Mouse (Mus musculus) heart, postnatal 0 days (tissue): ENCODE results near the gene Fam83f. TPM values are rescaled to one million over a fixed set of nuclear protein-coding genes. Genes with fewer than 3 reads are reported as not detected.

ENCODE experiments used
- ATAC-seq: fragments of 200-750 bp; cut with Nextera tagmentation; 2 replicates; pipeline ENCODE4 v1.8.0; 2017; ENCODE audit warnings: low read depth, moderate number of reproducible peaks, moderate library complexity; ENCODE audit not compliant: insufficient read depth
- DNase-seq: peaks from one replicate; pipeline ENCODE4 v3.0.0-alpha.2; 2016; ENCODE audit warnings: low spot score
- H3K27ac ChIP-seq: fragments of 300-500 bp; sonication (generic); 2 replicates; pipeline ENCODE4 v1.5.1; 2014; ENCODE audit warnings: low read depth, mild to moderate bottlenecking
- H3K27me3 ChIP-seq: fragments of 300-500 bp; sonication (generic); 2 replicates; pipeline ENCODE4 v1.6.1; 2014; ENCODE audit warnings: low read length, mixed read lengths; ENCODE audit not compliant: control insufficient read depth, insufficient read depth
- H3K36me3 ChIP-seq: fragments of 300-500 bp; sonication (generic); replicated peaks from 2 replicates; pipeline ENCODE4 v1.6.1; 2014; ENCODE audit warnings: low read length, mixed read lengths; ENCODE audit not compliant: control insufficient read depth, insufficient read depth
- H3K4me1 ChIP-seq: fragments of 300-500 bp; sonication (generic); 2 replicates; pipeline ENCODE4 v1.6.1; 2014; ENCODE audit warnings: antibody characterized with exemption; ENCODE audit not compliant: control insufficient read depth, insufficient read depth
- H3K4me2 ChIP-seq: fragments of 300-500 bp; sonication (generic); 2 replicates; pipeline ENCODE4 v1.6.1; 2014; ENCODE audit warnings: low read depth, mild to moderate bottlenecking, low read length, moderate library complexity
- H3K4me3 ChIP-seq: fragments of 300-500 bp; sonication (generic); 2 replicates; pipeline ENCODE4 v1.5.1; 2014; ENCODE audit warnings: low read depth, low read length
- H3K9ac ChIP-seq: fragments of 300-500 bp; sonication (generic); replicated peaks from 2 replicates; pipeline ENCODE4 v1.6.1; 2014; ENCODE audit warnings: low read depth, low read length, mixed read lengths
- H3K9me3 ChIP-seq: fragments of 300-500 bp; sonication (generic); replicated peaks from 2 replicates; pipeline ENCODE4 v1.6.1; 2016; ENCODE audit warnings: low read length; ENCODE audit not compliant: control insufficient read depth
- CTCF ChIP-seq: IDR thresholded peaks from 2 replicates; pipeline ENCODE4 v1.5.1; 2016; ENCODE audit warnings: antibody characterized with exemption, control low read depth, low read depth
- EP300 ChIP-seq: IDR thresholded peaks from 2 replicates; pipeline ENCODE4 v1.6.1; 2016; ENCODE audit warnings: antibody characterized with exemption, low read depth
- WGBS: fragments of 180-500 bp; shearing (Covaris S2); extraction: QIAGEN DNeasy Blood & Tissue Kit; methylation state at CpG from one replicate; pipeline ENCODE4 v1.1.7; 2014; 5-methylcytosine and 5-hydroxymethylcytosine counted together
- microRNA-seq: library from miRNA; unstranded; fragments of <30 nt; microRNA quantifications from one replicate; pipeline ENCODE4, GENCODE M21; 2016
- polyA plus RNA-seq: library from polyadenylated mRNA; unstranded; fragments of >200 nt; fragmentation: Nextera tagmentation; extraction: Ambion mirVana; gene quantifications from 2 replicates; pipeline ENCODE4 v1.2.1, GENCODE M21; 2015
- total RNA-seq: library from RNA; depleted of rRNA; stranded (reverse); fragments of >200 nt; gene quantifications from 2 replicates; pipeline ENCODE4 v1.2.3, GENCODE M21; 2014; ENCODE audit warnings: low replicate concordance; rRNA removed

The Fam83f gene
- total and polyA plus RNA-seq, 2 experiments from 2014 or later, result 0.14 to 0.95 TPM

DNA sequence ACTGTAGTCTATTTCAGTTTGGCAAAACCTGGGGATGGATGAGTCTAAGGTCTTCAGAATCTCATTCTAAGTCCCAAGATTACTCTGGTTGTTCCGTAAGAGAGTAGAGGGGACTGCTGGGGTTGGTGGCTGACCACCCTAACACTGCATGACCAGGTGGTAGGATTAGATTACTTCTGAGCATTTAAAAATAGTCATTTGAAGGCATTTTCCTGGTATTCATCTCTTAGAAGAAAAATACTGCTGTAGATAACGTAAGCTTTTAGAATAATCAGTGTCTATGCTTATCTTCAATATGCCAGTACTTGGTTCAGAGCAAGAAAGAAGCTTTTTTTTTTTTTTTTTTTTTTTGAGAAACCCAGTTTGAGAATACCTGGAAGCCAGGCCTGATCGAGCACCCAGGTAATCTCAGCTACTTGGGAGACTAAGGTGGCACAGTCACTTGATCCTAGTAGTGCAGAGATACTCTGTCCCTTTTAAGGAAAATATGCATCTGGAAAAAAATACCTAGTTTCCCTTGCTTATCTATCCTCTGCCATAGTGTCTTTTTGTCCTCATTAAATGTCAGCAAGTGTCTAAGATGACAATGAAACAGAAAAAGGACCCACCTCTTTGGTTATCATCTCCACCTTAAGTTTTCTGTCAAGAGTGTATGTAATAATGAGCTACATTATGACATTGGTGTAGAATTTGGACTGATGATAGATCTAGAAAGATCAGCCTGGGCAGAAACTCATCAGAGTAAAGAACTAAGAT lies 73.2 kb downstream of the Fam83f start:
- Histone ChIP-seq H3K9ac (no peak overlapping the region), H3K27me3 (no peaks in the 10 kb centered on the region), H3K4me1 (0 out of 2 replicates have a peak, but pooled peaks cover 2% of the 10 kb centered on the region), H3K4me2 (no peak overlapping the region), H3K9me3 (no peaks in the 10 kb centered on the region), H3K36me3 (no peaks in the 10 kb centered on the region), H3K4me3 (no peak overlapping the region), H3K27ac (no peak overlapping the region)
- no peak for ATAC-seq
- 71% methylated on average over 3 of the region's 3 CpGs for WGBS
- TF ChIP-seq CTCF (no peak), EP300 (no peak)
- no peak for DNase-seq

GRCm38 (mm10) chr15:80748979-80749378 lies 77.3 kb downstream of the Fam83f start:
- WGBS, result 27% methylated on average over 5 of the region's 5 CpGs
- H3K4me2 ChIP-seq, result no peak overlapping the region
- ATAC-seq, result no peak
- H3K9me3 ChIP-seq, result no peaks in the 10 kb centered on the region
- H3K36me3 ChIP-seq, result no peaks in the 10 kb centered on the region
- H3K27me3 ChIP-seq, result no peaks in the 10 kb centered on the region
- H3K4me1 ChIP-seq, result no peaks in the 10 kb centered on the region
- no peak for DNase-seq
- no peak overlapping the region for H3K4me3 ChIP-seq
- H3K27ac ChIP-seq, result no peak overlapping the region
- TF ChIP-seq CTCF, result no peak
- TF ChIP-seq EP300, result no peak
- H3K9ac ChIP-seq, result no peak overlapping the region

Small RNA genes lying within 50 kb of the gene (microRNA-seq; reads per million reads assigned to microRNA genes)
- gene Mir6957, result not detected

Other genes with a start within 250 kb of the Fam83f start
- gene Enthd1, start 106.7 kb upstream of the Fam83f start, total RNA-seq, result not detected in 2 replicates
- gene Enthd1, start 106.7 kb upstream of the Fam83f start, polyA plus RNA-seq, result not detected in 2 replicates
- gene Grap2, start 99.3 kb upstream of the Fam83f start, total RNA-seq, result 2.8 TPM in 1 of 2 replicates, not detected in the other
- gene Grap2, start 99.3 kb upstream of the Fam83f start, polyA plus RNA-seq, result 0.46 and 1.3 TPM in 2 replicates
- 26.4 and 33.5 TPM in 2 replicates for gene Tnrc6b, start 39.5 kb downstream of the Fam83f start, total RNA-seq
- gene Tnrc6b, start 39.5 kb downstream of the Fam83f start, polyA plus RNA-seq, result 15.2 and 16.1 TPM in 2 replicates